Mouse (Mus musculus) hindbrain, embryonic 14.5 days (tissue): ENCODE data around the gene Smarcd3. TPM values are rescaled to one million over a fixed set of nuclear protein-coding genes. Genes with fewer than 3 reads are reported as not detected.

ENCODE experiments used
- ATAC-seq: fragments of 200-750 bp; cut with Nextera tagmentation; 2 replicates; pipeline ENCODE4 v1.8.0; 2017; ENCODE audit warnings: moderate number of reproducible peaks, mild to moderate bottlenecking, moderate TSS enrichment, moderate library complexity; ENCODE audit not compliant: low FRiP score
- DNase-seq: peaks from one replicate; pipeline ENCODE4 v3.0.0-alpha.2; 2015; ENCODE audit warnings: low spot score
- H3K27ac ChIP-seq: fragments of 300-500 bp; sonication (generic); 2 replicates; pipeline ENCODE4 v1.5.1; 2014; ENCODE audit warnings: mild to moderate bottlenecking, moderate library complexity
- H3K27me3 ChIP-seq: fragments of 300-500 bp; sonication (generic); 2 replicates; pipeline ENCODE4 v1.6.1; 2014; ENCODE audit warnings: mild to moderate bottlenecking, low read length, mixed read lengths; ENCODE audit not compliant: control insufficient read depth, insufficient read depth
- H3K36me3 ChIP-seq: fragments of 300-500 bp; sonication (generic); replicated peaks from 2 replicates; pipeline ENCODE4 v1.6.1; 2014; ENCODE audit not compliant: control insufficient read depth, insufficient read depth
- H3K4me1 ChIP-seq: fragments of 300-500 bp; sonication (generic); replicated peaks from 2 replicates; pipeline ENCODE4 v1.6.1; 2014; ENCODE audit warnings: antibody characterized with exemption, low read length, mixed read lengths; ENCODE audit not compliant: control insufficient read depth, insufficient read depth
- H3K4me2 ChIP-seq: fragments of 300-500 bp; sonication (generic); replicated peaks from 2 replicates; pipeline ENCODE4 v1.6.1; 2014; ENCODE audit warnings: mild to moderate bottlenecking, moderate library complexity
- H3K4me3 ChIP-seq: fragments of 300-500 bp; sonication (generic); replicated peaks from 2 replicates; pipeline ENCODE4 v1.5.1; 2014; ENCODE audit warnings: mild to moderate bottlenecking, low read length
- H3K9ac ChIP-seq: fragments of 300-500 bp; sonication (generic); 2 replicates; pipeline ENCODE4 v1.6.1; 2014
- H3K9me3 ChIP-seq: fragments of 300-500 bp; sonication (generic); 2 replicates; pipeline ENCODE4 v1.6.1; 2016; ENCODE audit warnings: low read length; ENCODE audit not compliant: control insufficient read depth
- WGBS: fragments of 180-500 bp; shearing (Covaris S2); extraction: QIAGEN DNeasy Blood & Tissue Kit; methylation state at CpG from one replicate; pipeline ENCODE4 v1.1.7; 2014; 5-methylcytosine and 5-hydroxymethylcytosine counted together
- polyA plus RNA-seq: library from polyadenylated mRNA; unstranded; fragments of >200 nt; fragmentation: Nextera tagmentation; extraction: Ambion mirVana; gene quantifications from 2 replicates; pipeline ENCODE4 v1.2.1, GENCODE M21; 2014

The Smarcd3 gene
- polyA plus RNA-seq, 1 experiment from 2014 or later: 149 TPM

DNA sequence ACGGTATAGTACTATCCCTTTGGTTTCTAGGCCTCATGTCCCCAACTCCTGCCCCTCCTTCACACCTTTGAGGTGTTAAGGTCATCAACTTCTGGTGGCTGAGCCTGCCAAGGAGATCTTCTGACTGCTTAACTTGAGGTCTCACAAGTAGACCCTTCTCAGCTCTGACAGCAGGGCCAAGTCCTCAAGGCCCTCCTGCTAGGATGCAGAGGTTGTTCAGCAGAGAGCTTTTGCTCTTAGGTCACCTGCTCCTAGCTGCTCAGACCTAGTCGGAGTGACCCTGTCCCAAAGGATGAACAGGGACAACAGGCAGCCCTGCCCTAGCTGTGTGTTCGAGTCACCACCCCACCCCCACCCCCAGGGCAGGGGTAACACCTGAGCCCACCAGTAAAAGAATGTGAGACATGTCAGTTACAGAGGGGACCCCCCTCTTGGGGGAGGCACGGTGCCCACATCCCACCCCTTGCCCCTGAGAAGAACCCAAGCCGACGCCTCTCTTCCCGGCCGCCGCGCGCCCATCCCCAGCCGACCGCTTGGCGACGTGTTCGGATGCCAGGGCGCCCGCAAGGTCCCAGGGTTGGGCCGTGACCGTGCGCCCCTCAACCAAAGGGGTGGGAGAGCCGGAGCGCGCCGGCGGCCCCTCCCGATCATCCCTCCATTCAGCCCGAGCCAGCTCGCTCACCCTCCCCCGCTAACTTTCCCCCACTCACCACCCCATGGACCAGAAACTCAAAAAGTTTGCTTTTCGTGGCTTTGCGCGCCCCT, 23.0 kb downstream of the Smarcd3 start:
- Histone ChIP-seq H3K9me3 (no peaks in the 10 kb centered on the region), H3K9ac (peak overlapping the region; percentile 87), H3K4me2 (peak overlapping the region; percentile 95), H3K27ac (peak overlapping the region; percentile 97), H3K4me1 (peaks cover 82% of the 10 kb centered on the region), H3K27me3 (no peaks in the 10 kb centered on the region), H3K4me3 (peak overlapping the region; percentile 54), H3K36me3 (no peaks in the 10 kb centered on the region)
- no peak for DNase-seq
- WGBS: under 1% methylated on average over 21 of the region's 33 CpGs
- ATAC-seq: no peak

DNA sequence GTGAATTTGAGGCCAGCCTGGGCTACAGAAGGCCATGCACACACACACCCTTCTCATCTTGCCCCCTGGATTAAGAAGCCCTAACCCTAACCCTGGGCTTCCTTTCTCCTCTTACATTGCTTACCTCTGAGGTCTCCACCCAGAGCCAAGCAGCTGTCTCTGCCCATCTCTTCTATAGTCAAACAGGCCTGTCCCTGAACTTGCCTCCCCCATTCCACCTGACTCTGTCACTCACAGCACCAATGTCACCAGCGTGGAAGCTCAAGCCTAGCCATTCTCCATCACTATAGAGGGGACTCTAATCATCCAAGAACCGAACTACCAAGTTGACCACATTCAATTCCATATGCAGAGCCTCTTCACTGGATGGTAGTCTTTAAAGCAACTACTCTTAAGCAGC, 24.0 kb downstream of the Smarcd3 start:
- Histone ChIP-seq H3K27ac (no peak overlapping the region), H3K9ac (no peak overlapping the region), H3K36me3 (peaks cover 8% of the 10 kb centered on the region; the same call in 1 of the 2 replicates), H3K4me2 (peak overlapping the region; percentile 95), H3K4me3 (no peak overlapping the region), H3K9me3 (no peaks in the 10 kb centered on the region), H3K27me3 (no peaks in the 10 kb centered on the region), H3K4me1 (peaks cover 83% of the 10 kb centered on the region)
- no peak for DNase-seq
- no peak for ATAC-seq
- WGBS: 66% methylated on average over 2 of the region's 2 CpGs

DNA sequence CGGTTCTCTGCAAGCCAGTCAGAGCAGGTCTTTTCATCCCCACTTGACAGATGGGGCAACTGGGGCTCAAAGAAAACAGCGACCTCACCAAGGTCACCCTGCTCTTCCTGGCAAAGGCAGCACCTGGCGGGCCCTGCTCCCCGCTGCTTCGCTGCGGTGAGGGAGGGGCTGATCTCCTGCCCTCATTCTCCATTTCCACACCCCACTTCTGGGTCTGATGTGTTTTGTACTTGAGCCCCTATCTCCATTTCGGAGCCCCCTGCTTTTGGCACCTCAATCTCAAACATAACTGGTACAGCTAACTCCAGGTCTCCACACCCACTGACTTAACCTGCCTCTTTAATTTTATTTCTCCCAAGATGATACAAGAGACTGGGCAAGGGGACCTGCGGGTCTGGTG, 25.1 kb downstream of the Smarcd3 start:
- Histone ChIP-seq H3K9me3 (no peaks in the 10 kb centered on the region), H3K27me3 (no peaks in the 10 kb centered on the region), H3K27ac (peak overlapping the region; percentile 77; the same call in 1 of the 2 replicates), H3K9ac (peak overlapping the region; percentile 77), H3K4me3 (peak overlapping the region; percentile 47), H3K36me3 (peaks cover 19% of the 10 kb centered on the region), H3K4me2 (peak overlapping the region; percentile 87), H3K4me1 (peaks cover 82% of the 10 kb centered on the region)
- ATAC-seq (no peak), DNase-seq (no peak)
- 16% methylated on average over 8 of the region's 8 CpGs for WGBS

DNA sequence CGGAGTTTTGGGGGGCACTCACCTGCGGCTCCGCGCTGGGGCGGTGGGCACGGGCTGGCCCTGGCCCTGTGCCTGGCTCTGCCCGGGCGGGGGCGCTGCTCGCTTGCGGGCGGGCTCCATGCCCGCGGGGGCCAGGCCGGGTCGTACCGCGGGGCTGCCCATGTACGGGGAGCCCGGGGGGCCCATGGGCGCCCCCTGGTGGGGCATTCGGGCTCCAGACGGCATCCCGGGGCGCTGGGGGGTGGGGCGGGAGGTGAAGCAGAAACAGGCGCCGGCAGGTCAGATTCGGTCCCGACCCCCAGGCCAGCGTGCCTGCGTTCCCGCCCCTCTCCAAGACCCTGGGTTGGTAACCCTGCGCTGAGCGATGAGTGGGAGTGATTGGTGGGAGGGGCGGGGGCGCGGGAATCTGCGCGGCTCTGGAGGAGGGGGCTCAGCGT, 25.6 kb downstream of the Smarcd3 start:
- DNase-seq (peak; percentile 51), ATAC-seq (peak; percentile 24; the same call in 1 of the 2 replicates)
- H3K36me3 ChIP-seq: peaks cover 25% of the 10 kb centered on the region
- peaks cover 77% of the 10 kb centered on the region for H3K4me1 ChIP-seq
- WGBS: under 1% methylated on average over 41 of the region's 41 CpGs
- H3K4me2 ChIP-seq: peak overlapping the region; percentile 87
- H3K9me3 ChIP-seq: no peaks in the 10 kb centered on the region
- H3K4me3 ChIP-seq: peak overlapping the region; percentile 47
- peak overlapping the region; percentile 77 for H3K27ac ChIP-seq
- H3K27me3 ChIP-seq: no peaks in the 10 kb centered on the region
- H3K9ac ChIP-seq: peak overlapping the region; percentile 77

DNA sequence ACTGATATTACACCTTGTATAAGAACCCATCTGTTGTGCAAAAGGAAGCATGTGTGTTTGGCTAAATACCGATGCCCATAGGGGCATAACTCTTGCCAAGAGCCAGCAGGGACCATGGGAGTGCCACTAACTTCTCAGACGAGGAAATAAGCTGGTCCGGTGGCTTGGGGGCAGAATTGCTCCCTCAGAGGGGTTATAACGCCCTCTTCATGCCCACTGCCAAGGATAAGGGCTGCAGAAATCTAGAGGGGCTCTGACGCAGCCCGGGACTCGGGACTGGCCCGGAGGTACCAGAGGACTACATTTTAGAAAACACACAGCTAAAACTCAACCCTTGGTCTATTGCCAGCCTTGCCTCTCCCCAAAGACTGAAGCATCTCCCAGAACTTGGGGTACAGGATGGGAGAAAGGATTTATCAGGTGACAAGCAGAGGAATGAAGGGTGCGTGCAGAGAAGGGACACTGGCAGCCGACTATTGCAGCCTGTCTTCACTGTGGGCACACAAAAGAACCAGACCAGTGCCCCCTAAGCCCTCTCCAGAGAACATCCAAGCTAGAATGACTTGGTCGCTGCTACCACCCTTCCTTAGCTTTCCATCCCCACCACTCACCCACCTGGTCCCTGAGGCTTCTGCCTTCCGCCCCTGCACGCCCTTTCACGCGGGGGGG, 26.2 kb downstream of the Smarcd3 start:
- 20% methylated on average over 15 of the region's 15 CpGs for WGBS
- Histone ChIP-seq H3K9me3 (no peaks in the 10 kb centered on the region), H3K4me3 (peak overlapping the region; percentile 47), H3K9ac (peak overlapping the region; percentile 77), H3K36me3 (peaks cover 30% of the 10 kb centered on the region), H3K4me2 (peak overlapping the region; percentile 87), H3K27ac (peak overlapping the region; percentile 77), H3K4me1 (peaks cover 71% of the 10 kb centered on the region), H3K27me3 (no peaks in the 10 kb centered on the region)
- ATAC-seq: no peak
- DNase-seq: peak; percentile 35

DNA sequence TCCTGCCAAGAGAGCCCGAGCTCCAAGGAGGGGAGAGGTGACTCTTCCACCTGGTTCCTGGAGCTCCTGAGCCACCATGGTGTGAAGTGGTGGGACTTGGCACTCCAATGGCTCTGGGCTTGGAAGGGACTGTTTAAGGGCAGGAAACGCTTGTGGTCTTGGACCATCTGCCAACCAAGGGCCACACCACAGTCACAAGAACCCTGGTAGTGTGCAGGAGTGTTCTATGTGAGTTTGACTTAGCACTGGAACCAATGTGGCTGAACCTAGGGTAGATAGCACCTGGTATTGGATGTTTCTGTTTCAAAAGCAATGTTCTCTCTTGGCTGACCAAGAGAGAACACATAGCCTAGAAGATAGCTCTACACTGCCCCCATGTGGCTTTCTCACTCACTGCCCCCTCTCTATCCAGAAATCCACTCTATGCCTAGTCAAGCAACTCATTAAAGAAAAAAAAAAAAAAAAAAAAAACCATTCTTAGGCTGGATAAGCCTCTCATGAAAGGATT, 26.9 kb downstream of the Smarcd3 start:
- 43% methylated on average over 2 of the region's 2 CpGs for WGBS
- Histone ChIP-seq H3K9me3 (no peaks in the 10 kb centered on the region), H3K9ac (peak overlapping the region; percentile 37)

DNA sequence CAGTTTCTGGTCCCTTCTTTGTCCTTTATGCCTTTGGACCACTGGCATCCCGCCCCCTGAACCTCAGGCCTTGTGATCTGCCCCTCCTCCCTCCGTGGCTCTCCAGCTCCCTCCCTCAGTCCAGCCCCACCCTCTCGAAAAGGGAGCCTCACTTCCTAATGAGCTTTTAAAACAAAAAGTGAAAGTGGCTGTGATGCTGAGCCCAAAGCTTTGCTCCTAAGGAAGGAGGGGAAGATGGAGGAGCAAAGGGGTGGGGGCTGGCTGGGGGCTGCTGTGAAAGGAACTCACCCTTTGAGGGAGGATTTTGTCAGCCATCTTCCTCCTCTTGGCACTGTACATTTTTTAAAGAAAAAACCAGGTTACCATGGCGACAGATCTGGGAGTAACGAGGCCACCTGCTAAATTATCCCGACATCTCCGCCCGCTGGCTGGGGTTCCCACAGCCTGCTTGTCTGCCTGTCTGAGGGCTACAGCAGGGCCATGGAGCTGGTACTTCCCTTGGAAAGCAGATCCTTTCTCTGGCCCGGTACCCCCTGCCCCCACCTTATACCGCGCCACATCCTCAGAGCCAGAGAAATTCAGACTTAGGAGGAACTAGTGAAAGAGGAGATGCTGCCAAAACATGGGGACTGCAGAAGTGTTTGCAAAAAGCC, 27.6 kb downstream of the Smarcd3 start:
- H3K27me3 ChIP-seq: no peaks in the 10 kb centered on the region
- peak overlapping the region; percentile 83 for H3K27ac ChIP-seq
- H3K9me3 ChIP-seq: no peaks in the 10 kb centered on the region
- peak overlapping the region; percentile 37 for H3K9ac ChIP-seq
- H3K4me1 ChIP-seq: peaks cover 60% of the 10 kb centered on the region
- peak overlapping the region; percentile 7; the same call in 1 of the 2 replicates for H3K4me3 ChIP-seq
- WGBS: 11% methylated on average over 11 of the region's 11 CpGs
- H3K36me3 ChIP-seq: peaks cover 44% of the 10 kb centered on the region
- DNase-seq: peak; percentile 67
- peak overlapping the region; percentile 39 for H3K4me2 ChIP-seq
- ATAC-seq: peak; percentile 39

More for the DNA sequence above, 26.9 kb downstream of the Smarcd3 start:
- Histone ChIP-seq H3K27me3 (no peaks in the 10 kb centered on the region), H3K36me3 (peaks cover 38% of the 10 kb centered on the region), H3K4me3 (peak overlapping the region; percentile 7; the same call in 1 of the 2 replicates), H3K4me2 (peak overlapping the region; percentile 39), H3K27ac (peak overlapping the region; percentile 83), H3K4me1 (peaks cover 64% of the 10 kb centered on the region)
- ATAC-seq (no peak), DNase-seq (peak; percentile 89)

DNA sequence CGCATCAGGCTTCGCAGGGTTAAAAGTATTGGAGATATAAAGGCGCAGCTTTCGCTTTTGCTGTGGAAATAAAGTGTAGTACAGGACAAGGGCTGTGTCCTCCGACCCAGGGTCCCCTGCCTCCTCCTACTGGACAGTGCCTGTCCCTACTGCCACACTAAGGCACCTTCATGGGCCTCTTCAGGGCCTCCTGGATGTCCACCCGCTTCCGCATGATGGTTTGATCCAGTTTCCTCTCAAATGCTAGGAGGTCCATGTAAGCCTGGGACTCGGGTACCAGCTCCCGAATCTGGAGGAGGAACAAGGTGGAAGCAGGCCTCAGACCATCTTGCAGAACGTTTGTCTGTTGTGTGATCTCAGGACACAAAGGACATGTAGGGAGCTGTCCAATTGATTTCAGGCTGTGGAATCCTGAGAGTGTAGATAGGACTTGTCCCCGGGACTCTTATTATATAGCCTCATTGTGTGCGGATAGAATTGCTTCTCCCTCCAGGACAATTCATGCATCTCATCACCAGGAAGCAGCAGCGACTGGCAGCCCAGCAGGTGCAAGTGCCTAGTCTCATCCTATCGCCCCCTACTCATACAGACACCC, 28.3 kb downstream of the Smarcd3 start:
- peak overlapping the region; percentile 37; the same call in 1 of the 2 replicates for H3K9ac ChIP-seq
- peak overlapping the region; percentile 83 for H3K27ac ChIP-seq
- no peak overlapping the region for H3K4me3 ChIP-seq
- H3K9me3 ChIP-seq: no peaks in the 10 kb centered on the region
- peaks cover 52% of the 10 kb centered on the region for H3K4me1 ChIP-seq
- H3K4me2 ChIP-seq: peak overlapping the region; percentile 39
- peaks cover 52% of the 10 kb centered on the region for H3K36me3 ChIP-seq
- H3K27me3 ChIP-seq: no peaks in the 10 kb centered on the region
- ATAC-seq: no peak
- DNase-seq: no peak
- 42% methylated on average over 14 of the region's 14 CpGs for WGBS
